Mouse (Mus musculus) midbrain, embryonic 16.5 days (tissue): ENCODE data around the gene Hs3st3b1. TPM values are rescaled to one million over a fixed set of nuclear protein-coding genes. Genes with fewer than 3 reads are reported as not detected.

Experiments
- ATAC-seq: fragments of 200-750 bp; cut with Nextera tagmentation; 2 replicates; pipeline ENCODE4 v1.8.0; 2017; ENCODE audit warnings: moderate TSS enrichment
- H3K27ac ChIP-seq: fragments of 300-500 bp; sonication (generic); 2 replicates; pipeline ENCODE4 v1.5.1; 2014; ENCODE audit warnings: mild to moderate bottlenecking, low read length, mixed read lengths
- H3K27me3 ChIP-seq: fragments of 300-500 bp; sonication (generic); 2 replicates; pipeline ENCODE4 v1.6.1; 2014; ENCODE audit warnings: low read depth, low read length, mixed read lengths; ENCODE audit not compliant: control insufficient read depth, insufficient read depth
- H3K36me3 ChIP-seq: fragments of 300-500 bp; sonication (generic); 2 replicates; pipeline ENCODE4 v1.6.1; 2014; ENCODE audit warnings: mild to moderate bottlenecking, low read length, moderate library complexity, mixed read lengths; ENCODE audit not compliant: control insufficient read depth, insufficient read depth
- H3K4me1 ChIP-seq: fragments of 300-500 bp; sonication (generic); 2 replicates; pipeline ENCODE4 v1.6.1; 2014; ENCODE audit warnings: mild to moderate bottlenecking, low read length, mixed read lengths; ENCODE audit not compliant: control insufficient read depth, insufficient read depth
- H3K4me2 ChIP-seq: fragments of 300-500 bp; sonication (generic); 2 replicates; pipeline ENCODE4 v1.6.1; 2014; ENCODE audit warnings: mild to moderate bottlenecking, low read length, mixed read lengths
- H3K4me3 ChIP-seq: fragments of 300-500 bp; sonication (generic); 2 replicates; pipeline ENCODE4 v1.5.1; 2014; ENCODE audit warnings: low read depth, mild to moderate bottlenecking, low read length, moderate library complexity, mixed read lengths
- H3K9ac ChIP-seq: fragments of 300-500 bp; sonication (generic); 2 replicates; pipeline ENCODE4 v1.6.1; 2014; ENCODE audit warnings: low read depth, low read length, mixed read lengths
- H3K9me3 ChIP-seq: fragments of 300-500 bp; sonication (generic); replicated peaks from 2 replicates; pipeline ENCODE4 v1.6.1; 2014; ENCODE audit warnings: mild to moderate bottlenecking, low read length, mixed read lengths; ENCODE audit not compliant: control insufficient read depth, poor library complexity, severe bottlenecking
- WGBS: fragments of 180-500 bp; shearing (Covaris S2); extraction: QIAGEN DNeasy Blood & Tissue Kit; methylation state at CpG from one replicate; pipeline ENCODE4 v1.1.7; 2014; 5-methylcytosine and 5-hydroxymethylcytosine counted together
- polyA plus RNA-seq: library from polyadenylated mRNA; unstranded; fragments of >200 nt; fragmentation: Nextera tagmentation; extraction: Ambion mirVana; gene quantifications from 2 replicates; pipeline ENCODE4 v1.2.1, GENCODE M21; 2015

The Hs3st3b1 gene
- polyA plus RNA-seq, result 9.4 and 15.4 TPM in 2 replicates

GRCm38 (mm10) chr11:63922091-63922621 is at the start of gene Hs3st3b1:
TSS of gene Hs3st3b1 (minus strand) at chr11:63922290.
- Histone ChIP-seq H3K9ac (peak within 1 kb of the TSS; percentile 74), H3K4me2 (peak within 1 kb of the TSS; percentile 91), H3K27ac (peak within 1 kb of the TSS; percentile 67), H3K36me3 (no peaks in the 10 kb centered on the region), H3K4me1 (peaks cover 32% of the 10 kb centered on the region), H3K4me3 (peak within 1 kb of the TSS; percentile 62), H3K27me3 (peaks cover 34% of the 10 kb centered on the region), H3K9me3 (no peaks in the 10 kb centered on the region)
- ATAC-seq, result peak; percentile 95
- WGBS, result under 1% methylated on average over 43 of the region's 43 CpGs

DNA sequence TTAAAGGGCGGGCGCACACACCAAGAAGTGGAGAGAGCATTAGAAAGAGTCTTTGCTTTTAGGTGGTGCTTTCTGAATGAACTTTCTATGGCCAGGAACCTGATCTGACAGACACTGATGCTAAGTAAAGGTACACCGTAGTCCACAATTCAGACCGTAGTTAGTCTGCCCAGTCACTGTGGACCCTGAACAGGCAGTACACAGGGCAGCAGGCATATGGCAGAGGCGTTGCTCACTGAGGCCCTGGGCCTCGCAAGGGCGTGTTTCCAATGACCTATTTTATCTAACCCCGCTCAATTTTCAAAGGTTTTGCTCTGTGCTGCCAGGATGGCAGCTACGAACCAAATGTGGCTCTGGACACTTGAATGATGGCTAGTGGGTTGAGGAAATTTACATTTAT is 49.4 kb upstream of the Hs3st3b1 start:
- H3K27ac ChIP-seq, result no peak overlapping the region

DNA sequence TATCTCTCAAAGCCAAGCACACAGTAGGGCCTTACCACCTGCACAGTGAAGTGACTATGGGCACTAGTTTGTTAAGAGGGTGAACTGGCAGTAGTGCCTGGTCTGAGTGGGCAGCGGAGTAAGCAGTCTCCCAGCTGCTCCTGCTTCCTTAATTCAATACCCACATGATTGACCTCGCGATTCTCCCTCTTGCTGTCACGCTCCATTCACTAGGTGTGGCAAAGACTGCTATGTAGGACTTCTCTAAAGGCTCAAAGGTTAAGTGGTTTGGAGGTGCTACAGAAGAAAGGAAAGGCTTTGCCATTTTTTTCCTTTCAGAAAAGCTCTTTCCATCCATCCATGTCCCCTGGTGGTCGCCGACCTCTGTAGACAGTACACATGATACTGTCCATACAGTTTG is 48.7 kb upstream of the Hs3st3b1 start:
- H3K4me3 ChIP-seq, result no peak overlapping the region
- 95% methylated on average over 6 of the region's 6 CpGs for WGBS
- no peaks in the 10 kb centered on the region for H3K9me3 ChIP-seq
- H3K36me3 ChIP-seq, result peaks cover 5% of the 10 kb centered on the region; the same call in 1 of the 2 replicates
- H3K9ac ChIP-seq, result no peak overlapping the region
- no peak overlapping the region for H3K27ac ChIP-seq
- no peak for ATAC-seq
- H3K4me1 ChIP-seq, result peaks cover 12% of the 10 kb centered on the region; the same call in 1 of the 2 replicates
- no peaks in the 10 kb centered on the region for H3K27me3 ChIP-seq
- no peak overlapping the region for H3K4me2 ChIP-seq

More for the DNA sequence above, 49.4 kb upstream of the Hs3st3b1 start:
- H3K4me2 ChIP-seq, result no peak overlapping the region
- peaks cover 12% of the 10 kb centered on the region; the same call in 1 of the 2 replicates for H3K4me1 ChIP-seq
- H3K36me3 ChIP-seq, result peaks cover 5% of the 10 kb centered on the region; the same call in 1 of the 2 replicates
- no peaks in the 10 kb centered on the region for H3K9me3 ChIP-seq
- H3K9ac ChIP-seq, result no peak overlapping the region
- 93% methylated on average over 9 of the region's 9 CpGs for WGBS
- H3K27me3 ChIP-seq, result no peaks in the 10 kb centered on the region
- no peak overlapping the region for H3K4me3 ChIP-seq
- ATAC-seq, result no peak

DNA sequence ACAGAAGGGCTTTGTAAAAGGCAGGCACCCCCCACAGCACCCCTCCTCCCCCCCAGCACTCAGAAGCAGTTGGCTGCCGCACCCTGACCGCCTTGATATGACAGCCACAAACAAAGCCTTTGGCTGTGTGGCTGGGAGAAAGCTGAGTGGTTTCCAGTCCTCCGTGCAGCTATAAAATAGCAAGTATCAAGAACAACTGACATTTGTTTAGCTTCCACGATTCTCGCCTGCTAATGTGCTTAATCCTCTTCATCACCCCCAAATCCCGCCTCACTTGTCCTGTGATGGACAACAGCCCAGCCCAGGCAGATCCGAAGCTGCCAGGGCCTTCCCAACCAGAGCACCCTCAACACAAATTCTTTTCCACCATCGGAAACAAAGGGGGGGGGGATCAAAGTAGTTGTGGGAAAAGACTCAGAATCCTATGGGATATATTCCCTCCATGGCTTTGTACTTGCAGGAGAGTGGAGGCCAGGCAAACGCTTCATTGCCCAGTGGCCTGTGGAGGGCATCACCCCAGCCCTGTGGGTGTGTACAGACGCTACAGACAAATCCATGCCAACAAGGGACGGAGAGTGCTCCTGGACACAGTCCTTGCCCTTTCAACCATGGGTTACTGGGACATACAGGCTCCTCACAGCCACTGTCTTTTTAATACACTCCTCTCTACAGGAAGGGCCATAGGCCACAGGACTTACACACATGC is 47.3 kb upstream of the Hs3st3b1 start:
- Histone ChIP-seq H3K9me3 (no peaks in the 10 kb centered on the region), H3K4me1 (peaks cover 12% of the 10 kb centered on the region; the same call in 1 of the 2 replicates), H3K9ac (no peak overlapping the region), H3K36me3 (peaks cover 5% of the 10 kb centered on the region; the same call in 1 of the 2 replicates), H3K27me3 (no peaks in the 10 kb centered on the region), H3K4me2 (no peak overlapping the region), H3K27ac (peak overlapping the region; percentile 62), H3K4me3 (no peak overlapping the region)
- ATAC-seq, result peak; percentile 82
- 21% methylated on average over 11 of the region's 11 CpGs for WGBS

GRCm38 (mm10) chr11:63968388-63969035 is 46.4 kb upstream of the Hs3st3b1 start:
- H3K36me3 ChIP-seq, result peaks cover 5% of the 10 kb centered on the region; the same call in 1 of the 2 replicates
- no peak overlapping the region for H3K4me2 ChIP-seq
- no peaks in the 10 kb centered on the region for H3K9me3 ChIP-seq
- no peak overlapping the region for H3K4me3 ChIP-seq
- peak overlapping the region; percentile 62 for H3K27ac ChIP-seq
- ATAC-seq, result no peak
- WGBS, result 29% methylated on average over 3 of the region's 3 CpGs
- H3K4me1 ChIP-seq, result peaks cover 12% of the 10 kb centered on the region; the same call in 1 of the 2 replicates
- H3K27me3 ChIP-seq, result no peaks in the 10 kb centered on the region
- no peak overlapping the region for H3K9ac ChIP-seq

DNA sequence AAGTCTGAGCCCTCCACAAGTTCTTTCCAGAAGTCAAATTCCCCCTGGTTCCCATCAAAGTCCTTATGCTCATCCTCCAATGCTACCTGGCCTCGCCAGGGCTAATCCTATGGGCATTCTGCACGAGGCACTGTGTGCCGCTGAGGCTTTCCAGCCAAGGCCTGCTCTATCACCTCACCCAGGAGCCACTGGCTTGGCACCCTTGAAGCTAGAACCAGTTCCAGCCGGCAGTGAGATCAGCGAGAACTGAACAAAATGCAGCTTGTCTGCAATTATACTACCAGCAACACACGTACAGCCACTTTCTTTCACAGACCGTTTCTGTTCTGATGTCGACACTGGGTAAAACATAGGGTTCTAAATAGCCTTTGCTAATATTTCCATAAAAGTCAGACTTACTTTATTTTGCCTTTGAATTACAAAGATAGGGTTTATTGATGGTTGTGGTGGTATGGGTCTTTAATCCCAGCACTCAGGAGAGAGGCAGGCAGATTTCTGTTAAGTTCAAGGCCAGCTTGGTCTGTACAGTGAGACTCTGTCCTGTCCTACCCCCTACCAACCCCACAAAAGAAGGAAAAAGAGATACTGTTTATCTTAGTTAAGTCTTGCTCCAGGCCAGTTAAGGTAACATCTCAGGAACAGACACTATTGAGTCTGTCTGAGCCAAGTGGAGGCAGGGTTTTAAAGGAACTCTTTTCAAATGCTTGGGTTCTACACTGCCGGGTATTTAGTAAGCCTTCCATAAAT is 45.7 kb upstream of the Hs3st3b1 start:
- 78% methylated on average over 9 of the region's 9 CpGs for WGBS
- ATAC-seq, result no peak
- no peak overlapping the region for H3K27ac ChIP-seq

DNA sequence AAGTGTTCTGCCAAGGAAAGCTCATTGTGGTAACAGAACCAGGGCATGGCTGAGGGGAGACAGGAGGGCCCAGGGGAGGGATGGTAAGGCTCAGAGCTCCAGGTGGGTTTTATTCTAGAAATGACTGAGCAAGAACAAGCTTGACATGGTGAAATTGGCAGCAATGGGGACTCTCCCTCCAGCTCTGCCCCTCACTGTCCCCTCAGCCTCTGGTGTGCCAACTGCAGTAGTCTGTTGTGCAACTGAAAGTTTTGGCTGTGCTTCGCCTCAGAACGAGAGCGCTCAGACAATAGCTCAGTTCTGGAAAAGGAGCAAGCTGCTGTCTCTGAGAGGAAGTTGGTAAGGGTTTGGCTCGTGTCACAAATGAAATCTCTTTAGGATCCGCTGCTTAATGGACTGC is 43.3 kb upstream of the Hs3st3b1 start:
- no peak overlapping the region for H3K4me2 ChIP-seq
- H3K27ac ChIP-seq, result peak overlapping the region; percentile 14; the same call in 1 of the 2 replicates
- no peaks in the 10 kb centered on the region for H3K9me3 ChIP-seq
- H3K27me3 ChIP-seq, result no peaks in the 10 kb centered on the region
- no peak overlapping the region for H3K4me3 ChIP-seq
- peaks cover 12% of the 10 kb centered on the region; the same call in 1 of the 2 replicates for H3K4me1 ChIP-seq
- H3K36me3 ChIP-seq, result peaks cover 10% of the 10 kb centered on the region
- WGBS, result 78% methylated on average over 5 of the region's 5 CpGs
- ATAC-seq, result no peak
- H3K9ac ChIP-seq, result no peak overlapping the region

More for the DNA sequence above, 45.7 kb upstream of the Hs3st3b1 start:
- Histone ChIP-seq H3K4me3 (no peak overlapping the region), H3K4me2 (no peak overlapping the region), H3K4me1 (peaks cover 12% of the 10 kb centered on the region; the same call in 1 of the 2 replicates), H3K27me3 (no peaks in the 10 kb centered on the region), H3K9me3 (no peaks in the 10 kb centered on the region), H3K36me3 (peaks cover 12% of the 10 kb centered on the region), H3K9ac (no peak overlapping the region)

GRCm38 (mm10) chr11:63957207-63957606 is 35.1 kb upstream of the Hs3st3b1 start:
- WGBS, result 33% methylated on average over 4 of the region's 4 CpGs

More at GRCm38 (mm10) chr11:63957207-63957606, 35.1 kb upstream of the Hs3st3b1 start:
- Histone ChIP-seq H3K9ac (no peak overlapping the region), H3K4me2 (no peak overlapping the region), H3K4me1 (peaks cover 10% of the 10 kb centered on the region; the same call in 1 of the 2 replicates), H3K9me3 (no peaks in the 10 kb centered on the region), H3K27ac (no peak overlapping the region), H3K36me3 (no peaks in the 10 kb centered on the region), H3K27me3 (no peaks in the 10 kb centered on the region), H3K4me3 (no peak overlapping the region)
- no peak for ATAC-seq
